In genomic region chr7:126481699-126482098, GRCm38 (mm10) we compare ENCODE assay signal across 8 mouse cellular contexts. TPM values are rescaled to one million over a fixed set of nuclear protein-coding genes. Genes with fewer than 3 reads are reported as not detected.
DNase-seq lines count a peak whose midpoint lies in the region; ATAC-seq and TF ChIP-seq lines count a peak whose summit lies in the region.
"Had no signal": no experiment of that assay in that cellular context is flagged by ENCODE, and none has a peak within 500 bp of the region (broad histone marks: within the 10 kb centered on the region; RNA-seq: fewer than 3 reads in every experiment).

No protein-coding gene starts in this region.

- no peak overlapping the region for H3K27ac ChIP-seq in kidney, adult 2 months (ENCODE audit: insufficient read depth, low read depth, low read length)
- H3K27ac ChIP-seq in kidney, embryonic 14.5 days (ENCODE audit: low read depth, low read length): no peak overlapping the region
- H3K27ac ChIP-seq in ES-Bruce4 (ENCODE audit: insufficient read depth, low read length): no peak overlapping the region

- no peaks in the 10 kb centered on the region for H3K36me3 ChIP-seq in kidney, adult 2 months (ENCODE audit: control insufficient read depth, insufficient read depth, low read length)
- no peaks in the 10 kb centered on the region for H3K36me3 ChIP-seq in kidney, embryonic 14.5 days (ENCODE audit: control insufficient read depth, insufficient read depth, low read length)
- H3K36me3 ChIP-seq in ES-Bruce4 (ENCODE audit: control insufficient read depth, insufficient read depth, low read length, poor library complexity, severe bottlenecking): no peaks in the 10 kb centered on the region
- H3K36me3 ChIP-seq: hindbrain, embryonic 15.5 days had no signal

- 0 out of 2 replicates have a peak, but pooled peaks have one; percentile 19 for TF ChIP-seq CTCF in kidney, adult 2 months (conservative IDR thresholded peaks at IDR 0.05; ENCODE audit: insufficient read depth, insufficient read length, low read depth, low read length)
- no peak for TF ChIP-seq CTCF in ES-Bruce4 (IDR thresholded peaks at IDR 0.05; ENCODE audit: low read depth, low read length)

- H3K4me3 ChIP-seq in kidney, adult 2 months (ENCODE audit: insufficient read depth, low read depth, low read length): no peak overlapping the region
- H3K4me3 ChIP-seq in kidney, embryonic 14.5 days (ENCODE audit: low read length): no peak overlapping the region
- 0 out of 2 replicates have a peak overlapping the region, but pooled peaks have one; percentile 13 for H3K4me3 ChIP-seq in ES-Bruce4 (ENCODE audit: low read depth, low read length)

- H3K9me3 ChIP-seq in kidney, embryonic 14.5 days (ENCODE audit: control insufficient read depth, low read length): no peaks in the 10 kb centered on the region
- H3K9me3 ChIP-seq in ES-Bruce4 (replicated peaks; ENCODE audit: control insufficient read depth, insufficient read depth, low read length, poor library complexity, severe bottlenecking): no peaks in the 10 kb centered on the region
- H3K9me3 ChIP-seq: hindbrain, embryonic 15.5 days had no signal

- no peak for ATAC-seq in kidney, embryonic 14.5 days (ENCODE audit: low FRiP score, low TSS enrichment)
- peak; percentile 26 for ATAC-seq in activated CD4-positive, CD25-positive, alpha-beta regulatory T cell, adult 4 months
- peak; percentile 67; the same call in 1 of the 2 replicates for ATAC-seq in megakaryocyte progenitor cell, adult 5-6 weeks (replicated peaks; ENCODE audit: poor library complexity)

- no peak overlapping the region for H3K4me2 ChIP-seq in kidney, embryonic 14.5 days (replicated peaks; ENCODE audit: low read depth, low read length)

- 19% methylated on average over 5 of the region's 5 CpGs for WGBS in kidney, adult 2 months
- 24% methylated on average over 5 of the region's 5 CpGs for WGBS in kidney, embryonic 14.5 days

- no peak for TF ChIP-seq POLR2A in kidney, adult 2 months (IDR thresholded peaks at IDR 0.05; ENCODE audit: low read depth, low read length)
- no peak for TF ChIP-seq POLR2A in ES-Bruce4 (IDR thresholded peaks at IDR 0.05; ENCODE audit: insufficient read depth, low read length)

- H3K4me1 ChIP-seq in kidney, adult 2 months (ENCODE audit: control insufficient read depth, insufficient read depth, low read length): no peaks in the 10 kb centered on the region; the same call in 1 of the 2 replicates
- 0 out of 2 replicates have a peak, but pooled peaks cover 3% of the 10 kb centered on the region for H3K4me1 ChIP-seq in kidney, embryonic 14.5 days (ENCODE audit: control insufficient read depth, insufficient read depth, low read length)
- H3K4me1 ChIP-seq in ES-Bruce4 (ENCODE audit: control insufficient read depth, insufficient read depth, low read length): no peaks in the 10 kb centered on the region

- DNase-seq in kidney, adult 2 months: peak; percentile 36
- no peak for DNase-seq in layer of hippocampus, adult 9-11 months
- no peak for DNase-seq in kidney, postnatal 10 days

- no peak overlapping the region for H3K9ac ChIP-seq in kidney, embryonic 14.5 days (ENCODE audit: low read depth, low read length)
- H3K9ac ChIP-seq in ES-Bruce4 (ENCODE audit: low read depth, poor library complexity, severe bottlenecking): no peak overlapping the region

- TF ChIP-seq EP300 in ES-Bruce4 (IDR thresholded peaks at IDR 0.05; ENCODE audit: insufficient read depth, low read depth, low read length): no peak

- H3K27me3 ChIP-seq in kidney, adult 2 months (replicated peaks; ENCODE audit: control insufficient read depth, insufficient read depth, low read length): no peaks in the 10 kb centered on the region
- no peaks in the 10 kb centered on the region for H3K27me3 ChIP-seq in kidney, embryonic 14.5 days (ENCODE audit: control insufficient read depth, insufficient read depth, low read length)
- no peaks in the 10 kb centered on the region for H3K27me3 ChIP-seq in ES-Bruce4 (ENCODE audit: control insufficient read depth, insufficient read depth, low read length, poor library complexity, severe bottlenecking)
- H3K27me3 ChIP-seq: hindbrain, embryonic 15.5 days had no signal

RNA-seq across cellular contexts. Expression of gene Tufm, which starts 5.5 kb away (rescaled TPM):
- polyA plus RNA-seq in kidney, adult 2 months (2012; rRNA removed): 219 and 227 TPM in 2 replicates
- 145 and 159 TPM in 2 replicates for polyA plus RNA-seq in kidney, embryonic 14.5 days (2014; fragmentation: Nextera tagmentation; extraction: Ambion mirVana)
- 100 and 102 TPM in 2 replicates for polyA plus RNA-seq in ES-Bruce4 (2011; ENCODE audit: insufficient read depth, insufficient read length, low read depth, missing spikeins)
- 10 to 100 TPM; 71.2 to 78.9 TPM for polyA plus RNA-seq in activated CD4-positive, CD25-positive, alpha-beta regulatory T cell, adult 4 months (2017; shearing (Covaris generic))
- total RNA-seq in megakaryocyte progenitor cell, adult 5-6 weeks (2015): 89.9 and 97.9 TPM in 2 replicates
- total RNA-seq in megakaryocyte progenitor cell, adult 5-6 weeks (2017): 85.6 and 89.2 TPM in 2 replicates

RNA-seq across cellular contexts. Expression of gene Sh2b1, which starts 6.5 kb away (rescaled TPM):
- 62.8 and 71.7 TPM in 2 replicates for polyA plus RNA-seq in kidney, adult 2 months (2012; rRNA removed)
- polyA plus RNA-seq in kidney, embryonic 14.5 days (2014; fragmentation: Nextera tagmentation; extraction: Ambion mirVana): 36.9 and 47.1 TPM in 2 replicates
- polyA plus RNA-seq in ES-Bruce4 (2011; ENCODE audit: insufficient read depth, insufficient read length, low read depth, missing spikeins): 41.8 and 43.8 TPM in 2 replicates
- polyA plus RNA-seq in activated CD4-positive, CD25-positive, alpha-beta regulatory T cell, adult 4 months (2017; shearing (Covaris generic)): 10 to 100 TPM; 14.5 to 15.9 TPM
- total RNA-seq in megakaryocyte progenitor cell, adult 5-6 weeks (2015): 33.4 and 36.3 TPM in 2 replicates
- 19.3 and 20.1 TPM in 2 replicates for total RNA-seq in megakaryocyte progenitor cell, adult 5-6 weeks (2017)

RNA-seq across cellular contexts. Expression of gene Atp2a1, which starts 18.8 kb away (rescaled TPM):
- polyA plus RNA-seq in kidney, adult 2 months (2012; rRNA removed): 0.35 and 144 TPM in 2 replicates
- 1.3 and 1.6 TPM in 2 replicates for polyA plus RNA-seq in kidney, embryonic 14.5 days (2014; fragmentation: Nextera tagmentation; extraction: Ambion mirVana)
- 0.40 and 0.53 TPM in 2 replicates for polyA plus RNA-seq in ES-Bruce4 (2011; ENCODE audit: insufficient read depth, insufficient read length, low read depth, missing spikeins)
- polyA plus RNA-seq in activated CD4-positive, CD25-positive, alpha-beta regulatory T cell, adult 4 months (2017; shearing (Covaris generic)): under 1 TPM in 1 of 2 experiments, not detected in 1; 0.18 TPM
- not detected in 2 replicates for total RNA-seq in megakaryocyte progenitor cell, adult 5-6 weeks (2015)
- total RNA-seq in megakaryocyte progenitor cell, adult 5-6 weeks (2017): not detected in 2 replicates

RNA-seq across cellular contexts. Expression of gene Atxn2l, which starts 21.5 kb away (rescaled TPM):
- polyA plus RNA-seq in kidney, adult 2 months (2012; rRNA removed): 70.6 and 90.5 TPM in 2 replicates
- 39.9 and 59.7 TPM in 2 replicates for polyA plus RNA-seq in kidney, embryonic 14.5 days (2014; fragmentation: Nextera tagmentation; extraction: Ambion mirVana)
- 160 and 172 TPM in 2 replicates for polyA plus RNA-seq in ES-Bruce4 (2011; ENCODE audit: insufficient read depth, insufficient read length, low read depth, missing spikeins)
- polyA plus RNA-seq in activated CD4-positive, CD25-positive, alpha-beta regulatory T cell, adult 4 months (2017; shearing (Covaris generic)): 10 to 100 TPM; 14.7 to 18.8 TPM
- 86.9 and 88.6 TPM in 2 replicates for total RNA-seq in megakaryocyte progenitor cell, adult 5-6 weeks (2015)
- total RNA-seq in megakaryocyte progenitor cell, adult 5-6 weeks (2017): 29.0 and 29.5 TPM in 2 replicates

RNA-seq across cellular contexts. Expression of gene Rabep2, which starts 53.1 kb away (rescaled TPM):
- polyA plus RNA-seq in kidney, adult 2 months (2012; rRNA removed): 24.7 and 25.7 TPM in 2 replicates
- polyA plus RNA-seq in kidney, embryonic 14.5 days (2014; fragmentation: Nextera tagmentation; extraction: Ambion mirVana): 24.8 and 30.5 TPM in 2 replicates
- polyA plus RNA-seq in ES-Bruce4 (2011; ENCODE audit: insufficient read depth, insufficient read length, low read depth, missing spikeins): 18.5 and 19.7 TPM in 2 replicates
- 10 to 100 TPM; 35.4 to 48.2 TPM for polyA plus RNA-seq in activated CD4-positive, CD25-positive, alpha-beta regulatory T cell, adult 4 months (2017; shearing (Covaris generic))
- 4.0 and 4.9 TPM in 2 replicates for total RNA-seq in megakaryocyte progenitor cell, adult 5-6 weeks (2015)
- total RNA-seq in megakaryocyte progenitor cell, adult 5-6 weeks (2017): 12.9 and 19.5 TPM in 2 replicates
